Mouse (Mus musculus) kidney, postnatal 4 days (tissue): ENCODE results near the gene Eif2b5.

Source experiments
- DNase-seq, 2 experiments: peaks; one replicate each; pipeline ENCODE4 v3.0.0; 2021; ENCODE audit warnings: mixed read lengths in 2 of 2

Eif2b5 gene

DNA sequence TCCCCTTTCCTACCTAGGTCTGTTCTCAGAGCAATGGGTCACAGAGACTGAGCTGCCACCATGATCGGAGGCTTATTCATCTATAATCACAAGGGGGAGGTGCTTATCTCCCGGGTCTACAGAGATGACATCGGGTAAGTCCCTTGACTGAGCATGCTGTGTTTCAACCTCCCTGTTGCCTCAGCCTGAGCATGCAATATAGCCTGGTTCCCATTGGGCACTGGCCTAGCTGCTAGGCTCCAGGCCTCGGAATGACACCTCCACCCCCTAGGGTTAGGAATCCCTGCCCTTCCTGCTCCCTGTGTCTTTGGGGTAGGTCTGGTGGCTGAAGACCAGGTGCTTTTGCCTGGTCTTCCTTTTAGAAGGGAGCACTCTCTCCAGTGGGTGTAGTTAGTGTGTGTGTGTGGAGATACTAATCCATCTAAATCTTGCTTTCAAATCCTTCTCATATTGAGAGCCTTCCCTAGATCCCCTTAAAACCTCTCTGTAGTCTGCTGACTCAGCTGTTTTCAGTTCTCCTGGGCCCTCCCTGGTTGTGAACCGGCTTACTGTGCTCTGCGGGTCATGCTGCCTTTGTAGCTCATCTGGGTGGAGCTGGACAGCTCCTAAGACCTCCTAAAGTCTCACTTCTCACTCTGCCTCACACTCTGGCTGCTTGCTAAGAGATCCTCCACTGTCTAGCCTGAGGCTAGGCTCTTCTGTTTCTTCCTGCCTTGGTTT, 39.1 kb downstream of the Eif2b5 start:
- no peak for DNase-seq

DNA sequence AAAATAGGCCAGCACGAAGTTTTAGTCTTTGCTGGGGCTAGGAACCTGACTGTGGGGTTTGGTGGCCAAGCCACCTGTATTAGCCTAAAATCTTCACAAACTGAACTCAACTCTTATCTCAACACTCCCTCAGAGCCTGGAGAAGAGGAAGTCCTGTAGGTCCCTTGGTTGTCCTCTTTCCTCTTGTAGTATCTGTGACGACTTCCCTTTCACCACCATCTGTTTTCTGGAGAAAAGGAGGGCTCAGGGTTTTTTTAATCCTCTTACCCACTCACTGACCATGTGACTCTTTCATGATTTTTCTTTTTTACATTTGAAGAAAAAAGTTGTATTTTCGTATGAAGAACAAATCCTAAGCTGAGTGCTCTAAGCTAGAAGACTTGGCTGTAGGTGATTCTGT, 41.0 kb downstream of the Eif2b5 start:
- DNase-seq, result no peak

DNA sequence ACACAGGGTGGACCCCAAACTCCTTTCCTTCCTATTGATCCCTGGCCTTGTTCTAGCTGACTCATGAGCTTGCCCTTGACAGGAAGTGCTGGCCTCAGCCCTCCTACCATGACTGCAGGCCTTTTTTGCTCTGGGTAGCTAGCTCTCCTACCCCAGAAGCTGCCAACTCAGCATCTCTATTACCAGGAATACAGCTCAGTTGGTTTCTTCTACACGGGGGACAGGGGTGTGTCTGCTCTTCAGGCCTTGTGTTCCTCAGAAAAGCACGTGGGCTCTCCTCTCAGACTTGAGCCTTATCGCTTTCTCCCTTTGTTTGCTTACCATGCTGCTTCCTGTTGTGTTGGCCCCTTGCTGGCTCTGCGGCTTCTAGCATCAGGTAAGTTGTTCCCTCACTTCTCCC, 41.8 kb downstream of the Eif2b5 start:
- no peak for DNase-seq

DNA sequence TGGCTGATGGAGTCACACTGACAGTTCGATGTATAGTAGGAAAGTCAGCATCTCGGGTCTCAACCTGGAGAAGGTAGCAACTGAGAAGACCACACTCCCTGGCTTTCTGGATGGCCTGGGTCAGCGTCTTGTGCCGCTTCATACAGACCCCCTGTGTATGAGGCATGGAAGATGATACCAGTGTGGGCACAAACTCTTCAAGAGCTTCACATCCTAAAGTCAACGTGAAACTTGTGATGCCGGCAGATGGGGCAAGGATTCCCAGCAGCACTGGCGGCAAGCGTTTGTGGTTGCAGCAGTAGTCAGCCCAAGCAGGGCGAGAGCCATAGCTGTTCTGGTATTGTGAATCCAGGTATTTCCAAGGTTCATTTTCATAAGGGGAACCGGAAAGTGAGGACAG, 47.1 kb downstream of the Eif2b5 start:
- no peak for DNase-seq

DNA sequence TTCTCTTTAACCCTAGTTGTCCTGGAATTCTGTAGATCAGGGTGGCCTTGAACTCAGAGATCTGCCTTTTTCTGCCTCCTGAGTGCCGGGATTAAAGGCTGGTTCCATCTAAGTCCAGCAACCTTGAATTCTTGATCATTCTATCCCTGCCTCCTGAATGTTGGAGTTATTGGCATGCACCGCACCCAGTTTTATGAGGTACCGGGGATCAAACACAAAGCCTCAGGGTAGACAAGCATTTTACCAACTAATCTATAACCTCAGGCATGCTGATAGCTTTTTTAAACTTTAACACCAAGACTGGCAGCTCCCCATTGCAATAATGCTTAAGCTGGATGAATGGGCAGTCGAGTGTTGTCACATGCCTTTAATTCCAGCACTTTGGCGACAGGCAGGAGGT, 48.8 kb downstream of the Eif2b5 start:
- no peak for DNase-seq

DNA sequence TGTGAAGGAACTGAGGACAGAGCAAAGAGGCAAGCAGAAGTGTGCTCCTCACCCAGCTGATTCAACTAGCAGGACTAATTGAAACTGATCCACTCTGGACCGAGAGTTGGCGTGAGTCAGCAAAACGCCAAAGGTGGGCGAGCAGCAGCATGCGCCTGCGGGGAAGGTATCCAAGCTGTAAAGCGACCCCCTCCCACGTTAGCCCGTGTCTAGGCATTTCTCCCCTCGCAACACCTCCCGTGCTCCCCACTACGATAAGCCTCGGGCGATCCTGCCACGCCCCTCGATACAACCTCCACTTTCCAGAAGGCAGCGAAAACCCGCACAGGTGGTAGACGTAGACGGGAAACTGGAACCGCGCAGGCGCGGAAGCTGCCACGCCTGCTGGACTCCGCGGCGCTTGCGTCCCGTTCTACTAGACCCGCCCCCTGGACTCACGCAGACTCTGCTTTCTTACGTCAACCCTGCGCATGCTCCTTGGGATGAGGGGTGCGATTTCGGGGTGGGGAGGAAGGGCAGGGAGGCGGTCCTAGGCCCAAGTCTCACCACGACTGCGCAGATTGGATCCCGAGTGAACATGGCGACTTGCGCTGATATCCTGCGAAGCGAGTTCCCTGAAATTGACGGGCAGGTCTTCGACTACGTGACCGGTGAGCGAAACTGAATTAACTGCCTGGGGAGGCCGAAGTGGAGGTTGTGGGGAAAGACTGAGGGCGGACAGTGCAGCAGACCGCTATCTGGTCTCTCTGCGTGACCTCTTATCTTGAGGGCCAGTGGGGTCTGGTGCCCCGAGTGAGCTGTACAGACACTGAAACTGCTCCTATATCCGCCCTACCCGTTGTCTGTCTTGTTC, 49.7 kb downstream of the Eif2b5 start, which contains the start of gene Abcf3:
TSS of gene Abcf3 (plus strand) at position 482 of the 853 bp plus-strand sequence.
- DNase-seq, result peak; percentile 97 to 98

DNA sequence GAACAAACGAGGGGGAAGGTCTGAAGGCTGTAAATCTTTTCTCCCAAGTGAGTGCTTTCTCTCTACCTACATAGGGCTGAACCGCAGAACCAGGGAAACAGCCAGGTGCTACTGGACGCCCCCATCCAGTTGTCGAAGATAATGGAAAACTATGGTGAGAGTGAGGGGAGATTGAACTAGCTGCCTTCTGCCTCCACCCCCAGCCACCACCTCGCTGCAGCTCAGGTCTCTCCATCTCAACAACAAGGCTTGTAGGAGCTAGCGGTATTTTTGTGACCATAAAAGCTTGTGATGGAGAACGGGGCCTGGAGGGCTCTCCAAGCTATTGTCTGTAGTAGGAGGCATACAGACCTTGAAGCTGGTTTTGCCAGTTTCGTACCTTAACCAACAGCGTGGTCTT, 50.5 kb downstream of the Eif2b5 start:
- no peak for DNase-seq

DNA sequence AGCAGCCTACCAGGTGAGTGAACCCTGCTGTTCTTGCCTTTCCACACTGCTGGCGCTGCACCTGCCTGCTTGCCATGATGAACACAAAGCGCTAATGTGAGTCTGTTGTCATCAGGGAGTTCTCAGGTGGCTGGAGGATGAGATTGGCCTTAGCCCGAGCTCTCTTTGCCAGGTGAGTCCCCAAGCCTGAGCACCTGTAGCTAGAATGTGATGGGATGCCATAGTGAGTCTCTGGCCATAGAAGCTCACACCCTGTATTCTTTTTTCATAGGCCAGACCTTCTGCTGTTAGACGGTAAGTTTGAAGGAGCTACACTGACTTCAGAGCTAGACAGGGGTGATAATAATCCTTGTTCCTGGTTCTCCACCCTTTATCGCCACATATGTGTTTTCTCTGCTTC, 53.1 kb downstream of the Eif2b5 start:
- no peak for DNase-seq

DNA sequence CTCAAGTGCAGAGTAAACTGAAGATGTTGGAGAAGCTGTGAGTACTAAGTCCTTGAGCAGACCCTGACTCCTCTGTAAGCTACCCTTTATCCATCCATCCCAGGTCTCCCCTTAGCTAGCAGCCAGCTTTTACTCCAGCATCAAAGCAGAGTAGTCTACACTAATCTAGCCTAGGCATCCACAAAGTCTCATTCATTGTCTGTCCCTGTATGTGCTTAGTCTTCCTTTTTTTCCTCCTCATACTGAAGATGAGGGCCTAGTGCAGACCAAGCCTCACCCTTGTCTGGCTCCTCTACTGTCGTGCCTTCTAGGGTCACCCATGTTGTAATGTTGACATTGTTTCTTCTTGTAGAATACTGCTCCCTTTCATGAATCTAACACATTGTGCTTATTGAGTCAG, 54.0 kb downstream of the Eif2b5 start:
- no peak for DNase-seq

DNA sequence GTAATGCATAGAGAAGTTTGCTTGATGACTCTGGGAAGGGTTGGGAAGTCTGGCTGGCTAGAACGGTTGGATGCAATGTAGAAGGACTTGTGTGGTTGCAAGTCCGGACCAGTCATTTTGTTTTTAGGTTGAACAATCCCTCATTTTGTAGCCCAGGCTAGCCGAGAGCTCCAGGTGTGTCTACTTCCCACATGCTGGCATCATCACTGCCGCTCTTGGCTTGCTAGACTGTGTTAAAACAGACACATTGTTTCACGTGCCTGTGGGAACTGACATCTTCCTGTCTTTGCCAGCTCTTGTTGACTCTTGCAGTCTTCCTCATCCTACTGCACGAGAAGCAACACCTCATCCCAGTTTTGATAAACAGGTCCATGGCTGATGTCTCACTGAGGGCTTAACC, 56.4 kb downstream of the Eif2b5 start:
- DNase-seq, result no peak

DNA sequence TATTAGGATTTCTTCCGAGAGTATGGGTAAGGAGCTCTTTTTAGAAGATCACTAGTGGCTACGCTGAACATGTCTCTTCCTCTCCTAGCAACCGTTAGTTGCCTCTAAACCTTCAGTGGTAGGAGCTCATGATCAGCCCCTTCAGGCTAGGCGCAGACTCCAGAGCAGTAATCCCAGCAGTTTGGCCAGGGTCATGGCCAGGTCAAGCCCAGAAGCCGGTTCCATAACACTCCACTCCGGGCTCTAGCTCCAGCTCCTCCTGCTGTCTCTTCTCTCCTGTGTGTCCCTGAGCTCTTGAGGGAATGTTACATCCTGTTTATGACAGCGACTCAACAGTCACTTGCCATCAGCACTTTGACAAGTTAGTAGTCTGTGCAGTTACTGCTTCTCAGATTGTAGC, 58.8 kb downstream of the Eif2b5 start:
- DNase-seq, result no peak
